Mouse (Mus musculus): Measurements from ENCODE around the gene Pskh1. TPM values are rescaled to one million over a fixed set of nuclear protein-coding genes. Genes with fewer than 3 reads are reported as not detected.

Gene Pskh1
- total RNA-seq, 2 experiments from 2014 or later: 8.6 to 10.1 TPM

DNA sequence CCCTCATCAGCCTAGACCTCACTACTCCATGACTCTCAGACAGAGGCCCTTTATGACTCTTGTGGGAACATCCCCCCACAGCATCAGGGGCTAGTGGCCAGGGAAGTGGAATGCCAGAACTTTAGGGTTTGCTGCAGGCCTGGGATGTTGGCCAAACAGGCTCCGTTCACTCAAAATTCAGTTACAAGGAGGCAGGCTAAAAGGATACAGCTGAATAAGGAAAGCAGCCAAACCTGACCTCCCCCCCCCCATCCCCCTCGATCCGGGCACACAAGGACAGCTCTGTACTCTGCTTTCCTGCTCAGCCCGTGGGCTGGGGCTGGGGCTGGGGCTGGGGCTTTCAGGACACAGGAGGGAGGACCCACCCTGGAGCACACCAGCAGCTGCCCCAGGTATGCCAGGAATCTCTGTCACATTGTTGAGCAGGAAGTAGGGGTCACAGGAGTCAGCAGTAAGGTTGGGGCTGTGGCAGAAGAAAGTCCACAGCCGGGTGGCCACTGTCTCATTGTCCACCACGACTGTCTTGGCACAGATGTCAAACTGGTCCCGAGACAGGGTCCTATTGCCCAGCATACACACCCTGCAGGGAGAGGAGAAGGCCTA lies 50.9 kb downstream of the Pskh1 start:
- intact Hi-C loops (cut with DNase I): no loop called here
- DNase-seq: peak; percentile 74

DNA sequence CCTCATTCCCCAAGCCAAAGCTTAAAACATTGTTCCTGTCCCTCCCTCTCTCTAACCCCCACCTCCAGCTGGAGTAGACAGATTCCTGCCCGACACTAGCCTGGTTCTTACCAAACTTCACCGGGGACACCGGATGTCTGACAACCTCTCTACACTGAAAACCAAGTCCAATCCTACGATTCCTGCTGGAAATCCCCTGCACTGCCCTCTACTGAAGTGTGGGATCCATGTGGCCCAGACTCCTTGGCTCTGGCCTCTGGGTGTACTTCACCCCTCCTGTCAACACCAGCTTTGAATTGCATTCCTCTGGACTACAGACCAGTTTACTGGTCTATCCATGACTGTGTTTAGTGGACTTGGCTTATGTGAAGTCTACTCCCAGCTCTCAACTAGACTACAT lies 56.3 kb downstream of the Pskh1 start:
- no peak for DNase-seq
- intact Hi-C loops (cut with DNase I): no loop called here

- intact Hi-C loops (cut with DNase I): no loop called here
- DNase-seq: no peak
Observed at GRCm38 (mm10) chr8:105957813-105958212, 57.6 kb downstream of the Pskh1 start.

DNA sequence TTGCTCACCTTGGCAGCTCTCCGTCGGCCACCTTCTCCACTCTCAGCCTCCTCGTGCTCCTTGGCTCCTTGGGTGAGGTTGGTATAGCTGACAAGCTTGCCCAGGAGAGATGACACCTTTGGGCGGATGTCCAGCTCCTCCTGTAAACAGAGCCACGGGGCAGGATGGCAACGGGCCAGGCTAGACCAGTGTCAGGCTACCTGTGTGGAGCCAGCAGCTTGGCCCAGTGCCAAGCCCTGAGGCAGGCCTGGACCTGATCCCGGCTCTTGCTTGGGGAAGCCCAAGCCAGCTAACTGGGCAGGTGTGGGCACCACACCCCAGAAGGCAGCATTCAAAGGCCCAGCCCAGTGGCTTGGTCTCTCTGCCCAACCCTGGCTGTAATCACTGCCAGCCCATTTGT lies 59.1 kb downstream of the Pskh1 start:
- DNase-seq: peak; percentile 76
- intact Hi-C loops (cut with DNase I): no loop called here

DNA sequence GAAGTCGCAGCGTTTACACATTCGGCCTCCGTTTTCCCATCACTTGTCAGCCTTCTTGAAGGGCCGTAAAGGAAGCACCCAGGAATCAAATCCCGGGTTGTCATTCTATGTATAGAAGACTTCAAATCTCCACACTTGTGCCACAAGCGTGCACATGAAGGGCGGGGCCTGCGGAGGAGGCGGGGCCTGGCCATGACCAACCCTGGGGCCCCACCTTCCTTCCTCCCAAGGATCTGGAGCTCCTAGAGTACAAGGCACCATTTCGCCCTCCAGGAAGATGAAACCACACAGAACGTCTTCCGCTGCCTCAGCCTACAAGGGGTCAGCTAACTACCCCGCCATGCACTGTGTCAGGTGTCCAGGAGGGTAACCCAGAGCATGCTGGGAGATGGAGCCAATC lies 60.9 kb downstream of the Pskh1 start:
- intact Hi-C loops (cut with DNase I): no loop called here
- DNase-seq: no peak

DNA sequence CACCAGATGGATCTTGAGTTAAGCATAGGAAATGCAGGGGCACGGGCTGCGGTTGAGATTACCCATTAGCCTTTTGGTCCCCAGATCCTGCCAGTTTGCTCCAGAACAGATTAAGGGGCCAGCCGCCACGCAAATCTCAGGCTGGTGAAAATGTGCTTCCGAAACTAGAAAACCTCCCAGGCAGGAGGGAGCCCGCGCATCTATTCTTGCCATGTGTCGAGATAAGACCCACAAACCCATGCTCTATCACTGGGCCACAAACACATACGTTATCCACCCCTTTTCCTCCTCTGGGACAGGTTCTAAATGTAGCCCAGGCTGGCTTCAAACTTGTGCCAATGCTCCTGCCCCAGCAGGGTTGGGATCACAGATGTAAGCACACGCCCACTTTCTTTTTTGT lies 61.3 kb downstream of the Pskh1 start:
- DNase-seq: no peak
- intact Hi-C loops (cut with DNase I): no loop called here

DNA sequence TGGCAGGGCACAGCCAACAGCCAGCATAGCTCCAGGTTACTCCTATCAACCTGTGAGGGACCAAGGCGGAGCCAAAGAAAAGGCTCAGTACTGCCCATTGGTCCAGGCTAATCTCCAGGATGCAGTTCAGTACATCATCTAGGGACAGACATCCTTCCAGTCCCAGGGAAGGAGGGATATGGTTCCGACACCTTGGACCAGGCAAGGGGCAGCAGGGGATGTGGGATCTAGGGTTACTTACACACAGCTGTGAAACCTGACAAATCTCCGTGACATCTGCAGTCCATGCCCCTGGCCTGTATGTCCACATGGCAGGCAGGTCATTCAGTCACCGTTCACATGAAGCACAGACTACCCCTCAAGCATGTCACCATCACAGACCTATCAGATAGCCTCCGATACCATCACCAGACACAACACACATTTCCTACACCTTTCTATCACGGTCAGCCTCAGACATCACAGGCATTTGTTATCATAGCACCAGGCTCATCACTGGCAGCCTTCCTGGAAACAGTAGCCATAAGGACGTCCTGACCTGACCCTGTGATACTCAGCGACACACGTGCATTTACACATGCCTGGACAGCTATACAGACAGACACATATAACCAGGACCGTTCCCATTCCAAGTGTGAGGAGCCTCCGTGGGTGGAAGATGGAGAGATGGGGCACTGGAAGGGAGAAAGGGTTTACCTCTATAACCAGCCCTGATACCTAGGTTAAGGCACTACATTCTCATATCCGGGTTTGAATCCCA lies 64.4 kb downstream of the Pskh1 start:
- intact Hi-C loops (cut with DNase I): no loop called here
- no peak for DNase-seq

DNA sequence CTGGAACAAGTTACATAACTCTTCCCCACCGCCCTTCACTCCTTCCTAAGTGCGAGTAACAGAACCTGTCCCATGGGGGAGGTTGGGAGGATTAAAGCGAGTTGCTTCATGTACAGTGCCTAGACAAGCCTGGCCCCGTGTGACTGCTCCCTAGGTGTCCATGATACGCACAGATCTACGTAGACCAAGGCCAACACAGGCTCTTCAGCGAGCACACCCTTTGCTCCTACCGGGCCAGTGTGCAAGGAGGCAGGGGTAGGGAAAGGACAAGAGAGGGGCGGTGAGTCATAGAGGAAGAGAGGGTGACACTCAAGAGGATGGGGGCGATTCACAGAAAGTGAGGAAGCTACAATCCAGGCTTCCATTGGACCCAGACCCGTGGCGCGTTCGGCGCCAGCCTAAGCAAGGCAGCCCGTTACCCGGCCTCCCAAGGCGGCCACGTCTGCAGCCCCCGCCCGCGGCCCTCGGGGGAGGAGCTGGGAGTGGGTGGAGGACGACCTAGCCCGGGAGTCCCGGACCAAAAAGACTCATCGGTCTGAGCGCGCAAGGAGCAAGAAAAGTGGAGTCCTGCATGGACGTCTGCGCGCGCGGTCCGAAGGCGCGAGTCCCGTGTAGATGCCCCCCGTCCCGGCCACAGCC lies 65.1 kb downstream of the Pskh1 start:
- intact Hi-C loops (cut with DNase I): no loop called here
- DNase-seq: peak; percentile 42

- peak; percentile 72 for DNase-seq
- intact Hi-C loops (cut with DNase I): no loop called here
Observed at GRCm38 (mm10) chr8:105965905-105966341, 65.7 kb downstream of the Pskh1 start, which contains the start of gene Slc12a4. Gene Slc12a4 (minus strand): TSS chr8:105966097.

DNA sequence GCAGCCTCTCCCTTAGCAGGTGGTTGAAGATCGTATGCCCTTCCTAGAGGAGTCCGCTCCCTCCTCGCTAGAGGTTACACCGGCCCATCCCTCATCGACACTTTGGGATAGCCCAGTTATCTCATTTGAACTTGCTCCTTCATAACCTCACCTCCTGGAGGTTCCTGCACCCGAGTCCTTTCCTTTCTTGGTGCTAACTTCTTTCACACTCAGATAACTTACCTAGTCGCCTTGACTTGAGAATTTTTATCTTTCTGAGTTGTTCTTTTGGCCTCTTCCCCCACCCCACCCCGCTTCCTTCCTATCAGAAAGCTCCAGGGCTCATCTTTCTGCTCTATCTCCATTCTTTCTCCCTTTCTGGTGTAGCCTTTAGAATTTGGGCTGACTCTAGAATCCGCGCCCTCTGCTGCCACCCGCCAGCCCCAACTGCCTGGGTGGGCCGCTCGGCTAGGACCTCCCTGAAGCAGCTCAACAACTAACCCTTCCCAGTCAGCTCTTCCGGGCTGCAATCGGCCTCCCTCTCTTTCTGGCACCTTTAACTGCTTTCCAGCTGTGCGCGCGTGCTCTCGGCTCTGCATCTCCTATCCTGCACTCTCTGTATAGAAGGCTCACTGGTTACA lies 66.6 kb downstream of the Pskh1 start:
- DNase-seq: peak; percentile 49
- intact Hi-C loops (cut with DNase I): no loop called here

- DNase-seq: no peak
- intact Hi-C loops (cut with DNase I): no loop called here
Observed at GRCm38 (mm10) chr8:105969367-105969766, 69.1 kb downstream of the Pskh1 start.

- DNase-seq: no peak
- intact Hi-C loops (cut with DNase I): no loop called here
Observed at GRCm38 (mm10) chr8:105971019-105971720, 70.9 kb downstream of the Pskh1 start.

DNA sequence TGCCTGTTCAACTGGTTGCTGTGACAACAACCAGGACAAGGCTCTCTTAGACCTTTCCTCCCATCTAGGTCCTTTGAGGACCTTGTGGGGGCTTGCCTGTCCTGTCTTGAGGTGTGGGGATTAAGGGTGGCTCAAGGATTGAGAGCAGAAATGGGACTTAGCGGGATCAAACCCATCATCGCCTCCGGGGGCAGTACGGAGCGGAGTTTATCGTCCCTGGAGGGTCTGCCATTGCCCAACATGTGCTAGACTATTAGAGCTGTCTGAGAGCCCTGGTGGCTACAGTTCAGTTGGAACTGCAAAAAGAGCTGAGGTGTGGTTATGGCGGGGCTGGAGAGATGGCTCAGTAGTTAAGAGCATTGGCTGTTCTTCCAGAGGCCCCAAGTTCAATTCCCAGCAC lies 75.1 kb downstream of the Pskh1 start:
- no peak for DNase-seq
- intact Hi-C loops (cut with DNase I): no loop called here

- intact Hi-C loops (cut with DNase I): no loop called here
- no peak for DNase-seq
Observed at GRCm38 (mm10) chr8:105979325-105979724, 79.1 kb downstream of the Pskh1 start, which contains the start of gene Dpep3. Gene Dpep3 (minus strand): TSS chr8:105979429.

DNA sequence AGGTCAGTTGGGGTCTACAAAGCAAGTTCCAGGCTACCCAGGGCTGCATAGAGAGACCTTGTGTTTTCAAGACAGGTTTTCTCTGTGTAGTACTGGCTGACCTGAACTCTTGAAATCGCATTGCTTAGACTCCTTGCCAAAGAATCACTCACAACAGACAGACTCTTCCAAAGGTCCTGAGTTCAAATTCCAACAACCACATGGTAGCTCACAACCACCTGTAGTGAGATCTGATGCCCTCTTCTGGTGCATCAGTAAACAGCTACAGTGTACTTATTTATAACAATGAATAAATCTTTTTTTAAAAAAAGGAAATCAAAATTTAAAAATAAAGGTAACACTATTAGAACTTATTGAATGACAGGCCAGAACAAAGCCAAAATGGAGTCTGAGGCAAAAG lies 80.9 kb downstream of the Pskh1 start:
- no peak for DNase-seq
- intact Hi-C loops (cut with DNase I): no loop called here

Small RNAs within 50 kb of the gene (microRNA-seq; reads per million reads assigned to microRNA genes)
- gene Mir7074: not detected

Other genes with a start within 250 kb of the Pskh1 start
- gene Carmil2, start 214.2 kb upstream of the Pskh1 start, total RNA-seq (2021): 10 to 100 TPM; 39.4 to 40.8 TPM
- gene Acd, start 199.3 kb upstream of the Pskh1 start, total RNA-seq (2021): 10 to 100 TPM; 55.9 to 58.9 TPM
- gene Pard6a, start 199.3 kb upstream of the Pskh1 start, total RNA-seq (2021): 10 to 100 TPM; 28.4 to 33.1 TPM
- gene 4933405L10Rik, start 192.8 kb upstream of the Pskh1 start, total RNA-seq (2021): not detected
- 10 to 100 TPM; 15.5 to 17.9 TPM for gene Enkd1, start 192.2 kb upstream of the Pskh1 start, total RNA-seq (2021)
- 10 to 100 TPM; 44.4 to 49.9 TPM for gene Gfod2, start 141.8 kb upstream of the Pskh1 start, total RNA-seq (2021)
- 10 to 100 TPM; 21.8 to 23.6 TPM for gene Ranbp10, start 73.1 kb upstream of the Pskh1 start, total RNA-seq (2021)
- gene Tsnaxip1, start 72.7 kb upstream of the Pskh1 start, total RNA-seq (2021): under 1 TPM; 0.26 to 0.50 TPM
- 10 to 100 TPM; 37.9 to 39.7 TPM for gene Cenpt, start 47.2 kb upstream of the Pskh1 start, total RNA-seq (2021)
- gene Thap11, start 45.3 kb upstream of the Pskh1 start, total RNA-seq (2021): 10 to 100 TPM; 32.7 to 35.3 TPM
- 10 to 100 TPM; 35.2 to 48.7 TPM for gene Nutf2, start 39.9 kb upstream of the Pskh1 start, total RNA-seq (2021)
- gene Edc4, start 19.6 kb upstream of the Pskh1 start, total RNA-seq (2021): 10 to 100 TPM; 64.5 to 74.1 TPM
- not detected for gene Nrn1l, start 6.9 kb upstream of the Pskh1 start, total RNA-seq (2021)
- 1 to 10 TPM; 2.1 to 2.2 TPM for gene Ctrl, start 33.4 kb downstream of the Pskh1 start, total RNA-seq (2021)
- gene Psmb10, start 38.0 kb downstream of the Pskh1 start, total RNA-seq (2021): 10 to 100 TPM; 50.6 to 70.2 TPM
- gene Lcat, start 42.9 kb downstream of the Pskh1 start, total RNA-seq (2021): 1 to 10 TPM; 6.4 to 8.3 TPM
- gene Slc12a4, start 65.7 kb downstream of the Pskh1 start, total RNA-seq (2021): 10 to 100 TPM; 19.0 to 21.5 TPM
- not detected for gene Dpep3, start 79.0 kb downstream of the Pskh1 start, total RNA-seq (2021)
- gene Dus2, start 90.9 kb downstream of the Pskh1 start, total RNA-seq (2021): 10 to 100 TPM; 19.6 to 23.8 TPM
- not detected for gene Dpep2nb, start 105.5 kb downstream of the Pskh1 start, total RNA-seq (2021)
- 10 to 100 TPM; 14.4 to 15.3 TPM for gene Ddx28, start 111.4 kb downstream of the Pskh1 start, total RNA-seq (2021)
- 10 to 100 TPM; 15.8 to 17.2 TPM for gene Nfatc3, start 158.4 kb downstream of the Pskh1 start, total RNA-seq (2021)
- not detected for gene Esrp2, start 236.5 kb downstream of the Pskh1 start, total RNA-seq (2021)
- 10 to 100 TPM; 20.7 to 21.8 TPM for gene Pla2g15, start 250.0 kb downstream of the Pskh1 start, total RNA-seq (2021)

Data from left cerebral cortex, postnatal 4 days (tissue).